Mouse (Mus musculus) MEL (cell line): ENCODE measurements at regions not wholly inside any gene's neighbourhood (a gene's known extent, or its start where the extent isn't known, plus 50 kb on each side); places are given as distances from the start of the nearest gene placed in this dataset.

Experiments used
- DNase-seq: peaks from one replicate; pipeline ENCODE4 v3.0.0; 2011; ENCODE audit warnings: low read depth, low spot score
- H3K27ac ChIP-seq: 2 replicates; pipeline ENCODE4 v1.5.1; 2012; ENCODE audit warnings: low read depth, mild to moderate bottlenecking, control low read depth, low read length, moderate library complexity; ENCODE audit not compliant: control insufficient read depth
- H3K27me3 ChIP-seq, 2 experiments: fragments of 150-350 bp in 1 of 2; sonication (generic) in 1 of 2; 2 replicates each; pipeline ENCODE4 v1.6.1; 2012; ENCODE audit warnings: low read length in 2 of 2, mild to moderate bottlenecking in 2 of 2, improper control_type of control experiment in 1 of 2, moderate library complexity in 1 of 2; ENCODE audit not compliant: insufficient read depth in 2 of 2, control insufficient read depth in 1 of 2
- H3K36me3 ChIP-seq, 2 experiments: 2 replicates each; pipeline ENCODE4 v1.6.1; 2012 to 2014; ENCODE audit warnings: low read length in 2 of 2, improper control_type of control experiment in 1 of 2, inconsistent platforms in 1 of 2, mild to moderate bottlenecking in 1 of 2; ENCODE audit not compliant: insufficient read depth in 2 of 2, control insufficient read depth in 1 of 2
- H3K4me1 ChIP-seq, 2 experiments: fragments of 150-350 bp in 1 of 2; sonication (generic) in 1 of 2; 2 replicates each; pipeline ENCODE4 v1.6.1; 2012; ENCODE audit warnings: low read length in 2 of 2, improper control_type of control experiment in 1 of 2, mild to moderate bottlenecking in 1 of 2; ENCODE audit not compliant: insufficient read depth in 2 of 2, control insufficient read depth in 1 of 2
- H3K4me3 ChIP-seq, 2 experiments: fragments of 150-350 bp in 1 of 2; sonication (generic) in 1 of 2; 2 replicates each; pipeline ENCODE4 v1.5.1; 2012; ENCODE audit warnings: low read depth in 2 of 2, low read length in 2 of 2, mild to moderate bottlenecking in 2 of 2, moderate library complexity in 2 of 2, control low read depth in 1 of 2, improper control_type of control experiment in 1 of 2; ENCODE audit not compliant: control insufficient read depth in 1 of 2, insufficient read depth in 1 of 2
- H3K79me2 ChIP-seq: 2 replicates; pipeline ENCODE4 v1.6.1; 2012; ENCODE audit warnings: mild to moderate bottlenecking, low read length, moderate library complexity; ENCODE audit not compliant: control insufficient read depth, poor library complexity, insufficient read depth
- H3K9ac ChIP-seq: 2 replicates; pipeline ENCODE4 v1.6.1; 2012; ENCODE audit warnings: low read depth, mild to moderate bottlenecking, control low read depth, low read length, moderate library complexity; ENCODE audit not compliant: control insufficient read depth, poor library complexity, severe bottlenecking
- H3K9me3 ChIP-seq: fragments of 150-350 bp; sonication (generic); replicated peaks from 2 replicates; pipeline ENCODE4 v1.6.1; 2012; ENCODE audit warnings: mild to moderate bottlenecking, low read length, improper control_type of control experiment, moderate library complexity; ENCODE audit not compliant: insufficient read depth
- BHLHE40 ChIP-seq: IDR thresholded peaks from 2 replicates; pipeline ENCODE4 v1.6.1; 2012; ENCODE audit warnings: low read depth, mild to moderate bottlenecking, inconsistent platforms, low read length, improper control_type of control experiment, borderline replicate concordance
- CHD2 ChIP-seq: IDR thresholded peaks from 2 replicates; pipeline ENCODE4 v1.6.1; 2011; ENCODE audit warnings: low read length, improper control_type of control experiment
- EP300 ChIP-seq, 2 experiments: IDR thresholded peaks; 2 replicates each; pipeline ENCODE4 v1.6.1; 2011; ENCODE audit warnings: improper control_type of control experiment in 2 of 2, low read length in 2 of 2, low read depth in 1 of 2, mild to moderate bottlenecking in 1 of 2
- ETS1 ChIP-seq: IDR thresholded peaks from 2 replicates; pipeline ENCODE4 v1.6.1; 2012; ENCODE audit warnings: low read depth, mild to moderate bottlenecking, inconsistent platforms, low read length, improper control_type of control experiment, moderate library complexity
- HCFC1 ChIP-seq: IDR thresholded peaks from 2 replicates; pipeline ENCODE4 v1.6.1; 2012; ENCODE audit warnings: low read depth, mild to moderate bottlenecking, inconsistent platforms, low read length, improper control_type of control experiment, moderate library complexity
- JUND ChIP-seq: IDR thresholded peaks from 2 replicates; pipeline ENCODE4 v1.6.1; 2011; ENCODE audit warnings: low read depth, mild to moderate bottlenecking, improper control_type of control experiment, low read length
- KAT2A ChIP-seq: conservative IDR thresholded peaks from 2 replicates; pipeline ENCODE4 v1.6.1; 2012; ENCODE audit warnings: low read depth, low read length, improper control_type of control experiment, inconsistent platforms
- MAFK ChIP-seq: IDR thresholded peaks from 2 replicates; pipeline ENCODE4 v1.6.1; 2011; ENCODE audit warnings: low read depth, mild to moderate bottlenecking, low read length, improper control_type of control experiment, borderline replicate concordance
- MEF2A ChIP-seq: IDR thresholded peaks from 2 replicates; pipeline ENCODE4 v1.6.1; 2014; ENCODE audit warnings: low read depth, mild to moderate bottlenecking, inconsistent platforms, low read length, improper control_type of control experiment; ENCODE audit not compliant: poor library complexity, insufficient replicate concordance, severe bottlenecking; ENCODE audit errors: extremely low read depth
- MYC ChIP-seq: IDR thresholded peaks from 2 replicates; pipeline ENCODE4 v1.6.1; 2011; ENCODE audit warnings: low read depth, mild to moderate bottlenecking, low read length, improper control_type of control experiment, moderate library complexity
- NRF1 ChIP-seq: IDR thresholded peaks from 2 replicates; pipeline ENCODE4 v1.6.1; 2014; ENCODE audit warnings: low read depth, mild to moderate bottlenecking, inconsistent platforms, low read length, improper control_type of control experiment, moderate library complexity; ENCODE audit not compliant: poor library complexity, insufficient read depth, severe bottlenecking
- POLR2A ChIP-seq, 2 experiments: IDR thresholded peaks; 2 replicates each; pipeline ENCODE4 v1.6.1; 2011 to 2012; ENCODE audit warnings: low read length in 2 of 2, mild to moderate bottlenecking in 2 of 2, control low read depth in 1 of 2, improper control_type of control experiment in 1 of 2, low read depth in 1 of 2, moderate library complexity in 1 of 2; ENCODE audit not compliant: control insufficient read depth in 1 of 2, insufficient read depth in 1 of 2, poor library complexity in 1 of 2
- POLR2AphosphoS2 ChIP-seq: IDR thresholded peaks from 2 replicates; pipeline ENCODE4 v1.6.1; 2011; ENCODE audit warnings: low read length, improper control_type of control experiment
- POLR2AphosphoS5 ChIP-seq: IDR thresholded peaks from 2 replicates; pipeline ENCODE4 v1.6.1; 2012; ENCODE audit warnings: low read depth, borderline replicate concordance, mild to moderate bottlenecking, inconsistent platforms, low read length, moderate library complexity, mixed read lengths
- TAL1 ChIP-seq: IDR thresholded peaks from 2 replicates; pipeline ENCODE4 v1.6.1; 2012; ENCODE audit warnings: mild to moderate bottlenecking, inconsistent platforms, low read length, moderate library complexity, mixed read lengths
- TBP ChIP-seq: IDR thresholded peaks from 2 replicates; pipeline ENCODE4 v1.8.0; 2011; ENCODE audit warnings: low read depth, low read length, improper control_type of control experiment
- TCF12 ChIP-seq: IDR thresholded peaks from 2 replicates; pipeline ENCODE4 v1.6.1; 2014; ENCODE audit warnings: low read depth, mild to moderate bottlenecking, inconsistent platforms, low read length, improper control_type of control experiment, moderate library complexity
- UBTF ChIP-seq: IDR thresholded peaks from 2 replicates; pipeline ENCODE4 v1.6.1; 2012; ENCODE audit warnings: low read depth, mild to moderate bottlenecking, inconsistent platforms, low read length, improper control_type of control experiment, moderate library complexity, borderline replicate concordance; ENCODE audit not compliant: insufficient read depth
- USF1 ChIP-seq: IDR thresholded peaks from 2 replicates; pipeline ENCODE4 v1.6.1; 2014; ENCODE audit warnings: low read depth, mild to moderate bottlenecking, inconsistent platforms, low read length, improper control_type of control experiment, moderate library complexity
- USF2 ChIP-seq, 2 experiments: IDR thresholded peaks; 2 replicates each; pipeline ENCODE4 v1.6.1; 2011 to 2012; ENCODE audit warnings: improper control_type of control experiment in 2 of 2, low read length in 2 of 2, borderline replicate concordance in 1 of 2, inconsistent platforms in 1 of 2, low read depth in 1 of 2, mild to moderate bottlenecking in 1 of 2; ENCODE audit not compliant: insufficient read depth in 1 of 2
- ZKSCAN1 ChIP-seq: IDR thresholded peaks from 2 replicates; pipeline ENCODE4 v1.6.1; 2012; ENCODE audit warnings: low read depth, mild to moderate bottlenecking, inconsistent platforms, low read length, improper control_type of control experiment, moderate library complexity
- ZMIZ1 ChIP-seq: IDR thresholded peaks from 2 replicates; pipeline ENCODE4 v1.6.1; 2012; ENCODE audit warnings: low read depth, mild to moderate bottlenecking, inconsistent platforms, low read length, improper control_type of control experiment, moderate library complexity
- ZNF384 ChIP-seq: IDR thresholded peaks from 2 replicates; pipeline ENCODE4 v1.6.1; 2012; ENCODE audit warnings: low read depth, mild to moderate bottlenecking, inconsistent platforms, low read length, improper control_type of control experiment

- no peak for DNase-seq
- Histone ChIP-seq H3K9me3 (no peaks in the 10 kb centered on the region), H3K9ac (no peak overlapping the region), H3K4me3 (no peak overlapping the region), H3K27me3 (no peaks in the 10 kb centered on the region), H3K36me3 (no peaks in the 10 kb centered on the region), H3K4me1 (no peaks in the 10 kb centered on the region), H3K79me2 (no peaks in the 10 kb centered on the region), H3K27ac (no peak overlapping the region)
- TF ChIP-seq ETS1 (no peak), MYC (no peak), POLR2AphosphoS2 (no peak)
These were observed 70.9 kb upstream of the Tmtc1 start for GRCm38 (mm10) chr6:148515105-148515504.

- no peak overlapping the region for H3K9ac ChIP-seq
- no peak for DNase-seq
- H3K4me1 ChIP-seq = no peaks in the 10 kb centered on the region
- no peak overlapping the region for H3K27ac ChIP-seq
- H3K79me2 ChIP-seq = no peaks in the 10 kb centered on the region
- TF ChIP-seq MAFK = no peak
- TF ChIP-seq TBP = no peak
- no peak for TF ChIP-seq CHD2
- TF ChIP-seq ZMIZ1 = no peak
- TF ChIP-seq ZKSCAN1 = no peak
- TF ChIP-seq UBTF = no peak
- TF ChIP-seq TCF12 = no peak
- no peak for TF ChIP-seq MEF2A
- TF ChIP-seq USF1 = no peak
- no peak for TF ChIP-seq POLR2AphosphoS5
- TF ChIP-seq EP300 (IDR thresholded peaks at IDR 0.05; ENCODE audit: low read depth in 1 of 2, low read length in 2 of 2) = no peak
- TF ChIP-seq ZNF384 = no peak
- no peak for TF ChIP-seq BHLHE40
- no peak for TF ChIP-seq HCFC1
- no peak for TF ChIP-seq TAL1
- no peak for TF ChIP-seq USF2 (IDR thresholded peaks at IDR 0.05; ENCODE audit: borderline replicate concordance in 1 of 2, insufficient read depth in 1 of 2, low read depth in 1 of 2, low read length in 2 of 2)
- TF ChIP-seq POLR2A (IDR thresholded peaks at IDR 0.05; ENCODE audit: control insufficient read depth in 1 of 2, insufficient read depth in 1 of 2, low read depth in 1 of 2, low read length in 2 of 2, poor library complexity in 1 of 2) = no peak
- TF ChIP-seq KAT2A = no peak
- no peak for TF ChIP-seq JUND
- no peak for TF ChIP-seq NRF1
- no peaks in the 10 kb centered on the region for H3K36me3 ChIP-seq
- H3K4me3 ChIP-seq = no peak overlapping the region
- no peaks in the 10 kb centered on the region for H3K9me3 ChIP-seq
- no peaks in the 10 kb centered on the region for H3K27me3 ChIP-seq
These were observed 70.5 kb upstream of the Tmtc1 start for GRCm38 (mm10) chr6:148514645-148515044.
